Mouse (Mus musculus): ENCODE results near the gene Gas7. TPM values are rescaled to one million over a fixed set of nuclear protein-coding genes. Genes with fewer than 3 reads are reported as not detected.

The Gas7 gene
- polyA plus RNA-seq, 1 experiment from 2014 or later: 7.5 TPM

- DNase-seq (ENCODE audit: low spot score): no peak
These were observed 113.6 kb downstream of the Gas7 start for GRCm38 (mm10) chr11:67568815-67569214.

- DNase-seq (ENCODE audit: low spot score): no peak
These were observed 115.7 kb downstream of the Gas7 start for GRCm38 (mm10) chr11:67570947-67571346.

DNA sequence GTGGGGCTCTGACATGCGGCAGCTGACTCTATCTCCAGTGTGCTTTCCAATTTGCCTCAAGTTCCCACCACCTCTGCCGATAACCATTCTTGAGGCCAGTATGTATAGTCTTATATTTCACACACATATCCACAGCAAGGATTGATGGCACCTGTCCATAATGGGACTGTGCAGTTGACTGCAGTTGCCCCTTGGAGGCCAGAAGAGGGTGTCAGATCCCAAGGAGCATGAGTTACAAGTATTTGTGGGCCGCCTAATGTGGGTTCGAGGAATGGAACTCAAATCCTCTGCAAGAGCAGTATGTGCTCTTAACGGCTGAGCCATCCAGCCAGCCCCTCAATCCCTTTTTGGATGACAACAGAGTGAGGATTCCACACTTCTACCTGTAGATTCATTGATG lies 119.1 kb downstream of the Gas7 start:
- DNase-seq (ENCODE audit: low spot score): no peak

- DNase-seq (ENCODE audit: low spot score): no peak
These were observed 122.2 kb downstream of the Gas7 start for GRCm38 (mm10) chr11:67577472-67577871.

DNA sequence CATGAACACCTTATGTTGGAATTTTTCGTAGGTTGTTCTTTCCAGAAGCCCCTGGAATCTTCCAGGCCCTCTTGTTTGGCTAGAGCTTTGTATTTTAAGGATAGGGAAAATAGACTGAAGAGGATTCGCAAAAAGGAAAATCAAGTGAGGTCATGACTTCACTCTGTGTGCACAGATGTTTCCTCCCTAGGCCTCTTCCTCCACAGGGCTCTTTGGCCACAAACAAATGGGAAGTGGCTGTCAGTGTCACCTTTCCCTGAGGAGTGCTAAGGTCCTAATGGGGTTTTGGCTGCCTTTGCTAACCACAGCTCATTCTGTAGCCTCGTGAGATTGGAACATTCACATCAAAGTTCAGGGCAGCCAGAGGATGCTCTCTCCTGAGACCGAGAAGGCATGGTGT lies 122.8 kb downstream of the Gas7 start:
- no peak for DNase-seq (ENCODE audit: low spot score)

DNA sequence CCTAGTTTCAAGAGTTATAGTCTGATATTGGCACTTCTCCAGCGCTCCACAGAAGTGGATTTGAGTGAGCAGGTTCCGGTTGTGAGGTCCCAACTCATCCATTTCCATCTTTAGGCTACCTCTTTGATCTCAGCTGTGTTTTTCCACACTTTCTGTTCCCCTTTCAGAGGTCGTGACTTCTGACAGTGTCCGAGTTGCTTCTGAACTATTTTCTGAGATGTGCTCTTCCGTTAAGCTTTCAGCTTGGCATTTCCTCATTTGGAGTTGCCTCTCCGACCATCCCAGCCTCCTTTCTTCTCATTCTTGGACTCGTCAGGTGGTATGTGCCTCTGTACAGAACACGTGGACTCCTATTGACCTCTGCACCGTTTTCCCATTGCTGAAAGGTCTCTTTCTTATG lies 123.9 kb downstream of the Gas7 start:
- no peak for DNase-seq (ENCODE audit: low spot score)

- no peak for DNase-seq (ENCODE audit: low spot score)
These were observed 126.3 kb downstream of the Gas7 start for GRCm38 (mm10) chr11:67581549-67581948.

GRCm38 (mm10) chr11:67582570-67582969 lies 127.3 kb downstream of the Gas7 start:
- DNase-seq (ENCODE audit: low spot score): no peak

- DNase-seq (ENCODE audit: low spot score): no peak
These were observed 129.8 kb downstream of the Gas7 start for GRCm38 (mm10) chr11:67585016-67585415.

GRCm38 (mm10) chr11:67585629-67586028 lies 130.4 kb downstream of the Gas7 start:
- no peak for DNase-seq (ENCODE audit: low spot score)

DNA sequence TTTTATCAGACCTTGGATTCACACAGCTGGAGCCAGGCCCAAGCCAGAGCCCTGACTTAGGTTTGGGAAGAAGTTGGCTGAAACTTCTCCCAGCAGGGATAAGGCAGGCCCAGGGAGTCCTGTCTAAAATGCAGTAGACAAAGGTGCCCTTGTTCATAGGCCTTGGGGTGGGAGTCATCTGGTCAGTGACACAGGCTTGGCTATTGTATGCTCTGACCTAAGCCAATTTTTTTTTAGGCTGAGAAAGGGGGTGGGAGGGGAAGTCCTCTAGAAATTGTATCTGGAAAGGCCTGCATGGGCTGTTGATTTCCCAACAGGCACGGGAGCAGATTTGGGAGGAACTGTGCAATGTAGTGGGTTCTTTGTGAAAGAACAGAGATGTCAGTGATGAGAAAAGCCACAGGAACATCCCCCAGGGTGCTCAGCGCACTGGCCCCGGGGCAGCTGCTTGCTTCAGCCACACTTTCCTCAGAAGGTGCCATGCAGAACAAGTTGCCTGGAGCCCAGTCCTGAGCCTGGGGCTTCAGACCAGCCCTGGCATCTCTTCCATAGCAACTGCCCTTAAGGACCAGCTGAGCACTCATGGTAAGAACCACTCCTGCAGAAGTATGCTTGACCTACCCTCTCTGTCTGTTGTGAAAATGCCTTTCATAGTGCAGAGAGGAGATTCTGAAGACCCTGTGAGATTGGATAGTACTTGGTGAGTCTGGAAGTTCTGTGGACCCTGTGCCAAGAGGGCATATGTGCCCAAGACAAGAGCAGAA lies 131.2 kb downstream of the Gas7 start:
- DNase-seq (ENCODE audit: low spot score): no peak

DNA sequence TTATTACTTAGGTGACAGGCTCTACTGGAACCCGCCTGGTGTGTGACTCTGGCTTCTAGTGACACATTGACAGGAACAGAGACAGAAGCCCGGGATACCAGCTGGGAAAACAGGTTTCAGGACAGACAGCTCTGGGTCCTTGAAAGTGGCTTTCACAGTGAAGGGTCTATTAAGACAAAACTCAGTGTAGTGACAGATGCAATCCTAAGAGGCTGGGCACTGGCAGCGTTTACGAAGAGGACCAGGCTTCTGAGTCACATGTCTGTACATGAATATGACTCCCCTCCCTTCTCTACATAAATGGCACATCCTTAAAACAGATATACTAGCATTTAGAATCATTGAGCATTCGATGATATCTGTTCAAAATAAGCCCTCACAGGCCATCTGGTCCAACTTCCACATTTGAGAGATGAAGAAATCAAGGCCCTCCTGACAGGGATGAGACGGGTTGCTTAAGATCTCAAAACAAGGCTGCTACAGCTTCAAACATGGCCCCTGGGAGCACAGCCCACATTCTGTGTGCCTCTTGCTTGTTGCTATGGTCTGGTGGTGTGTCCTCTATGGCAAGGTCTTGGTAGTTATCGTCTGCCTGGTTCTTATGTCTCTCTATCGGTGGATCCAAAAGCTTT lies 133.1 kb downstream of the Gas7 start:
- DNase-seq (ENCODE audit: low spot score): no peak

DNA sequence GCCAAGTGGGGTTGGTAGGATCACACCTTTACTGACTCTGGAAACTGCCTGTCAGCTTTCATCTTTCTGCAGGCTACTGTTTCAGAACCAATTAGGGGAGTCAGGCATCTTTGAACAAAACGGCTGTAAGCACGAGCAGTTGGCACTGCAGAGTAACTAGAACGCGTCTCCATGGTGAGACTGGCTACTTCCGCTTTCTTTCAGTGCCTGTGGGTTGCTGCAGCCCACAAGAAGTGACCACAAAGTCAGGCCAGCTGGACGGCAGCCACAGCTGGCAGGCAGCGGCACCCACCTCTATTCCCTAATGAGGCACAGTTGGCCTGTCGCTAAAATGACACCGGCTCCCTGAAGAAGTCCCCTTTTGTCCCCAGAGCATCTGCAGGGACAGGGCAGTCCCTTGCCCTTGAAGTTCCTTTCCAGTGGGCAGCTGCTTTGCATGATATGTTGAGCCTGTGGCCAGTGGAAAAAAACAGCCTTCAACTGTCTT lies 133.6 kb downstream of the Gas7 start:
- DNase-seq (ENCODE audit: low spot score): peak; percentile 43

GRCm38 (mm10) chr11:67596233-67596632 lies 141.0 kb downstream of the Gas7 start:
- no peak for DNase-seq (ENCODE audit: low spot score)

DNA sequence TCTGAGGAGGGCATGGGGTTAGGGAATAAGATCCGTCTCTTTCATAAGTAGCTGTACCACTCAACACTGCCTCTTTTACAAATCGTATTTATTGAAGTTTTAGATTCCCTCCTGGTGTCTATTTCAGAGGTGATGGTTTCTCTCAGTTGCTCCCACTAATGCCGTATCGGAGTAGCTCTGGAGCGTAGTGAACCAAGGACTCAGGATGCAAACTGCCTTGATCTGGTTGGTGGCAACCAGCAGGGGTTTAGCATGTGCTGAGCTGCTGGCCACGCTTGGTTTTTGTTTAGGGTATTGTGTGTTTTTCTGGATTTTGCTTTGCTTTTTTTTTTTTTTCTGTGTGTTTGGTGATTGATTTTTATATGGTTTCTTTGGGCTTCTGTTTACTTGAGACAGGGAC lies 141.6 kb downstream of the Gas7 start:
- DNase-seq (ENCODE audit: low spot score): no peak

DNA sequence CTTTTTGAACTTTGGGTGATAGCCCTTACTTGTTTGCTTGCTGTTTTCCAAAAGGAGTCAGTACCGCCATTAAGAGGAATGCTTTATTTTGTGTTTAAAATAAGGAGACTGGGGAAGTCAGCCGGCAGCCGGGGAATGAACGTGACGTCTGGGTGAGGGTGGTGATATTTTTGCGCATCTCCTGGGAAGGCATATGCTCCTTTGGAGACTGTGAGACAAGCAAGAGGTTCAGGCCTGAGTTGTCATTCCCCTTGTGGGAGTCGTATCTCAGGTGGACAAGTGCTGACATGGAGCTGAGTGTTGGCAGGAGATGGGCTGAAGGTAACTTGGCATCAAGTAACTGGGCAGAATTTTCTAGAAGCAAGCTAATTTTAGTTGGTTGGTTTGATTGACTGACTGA lies 142.2 kb downstream of the Gas7 start:
- no peak for DNase-seq (ENCODE audit: low spot score)

DNA sequence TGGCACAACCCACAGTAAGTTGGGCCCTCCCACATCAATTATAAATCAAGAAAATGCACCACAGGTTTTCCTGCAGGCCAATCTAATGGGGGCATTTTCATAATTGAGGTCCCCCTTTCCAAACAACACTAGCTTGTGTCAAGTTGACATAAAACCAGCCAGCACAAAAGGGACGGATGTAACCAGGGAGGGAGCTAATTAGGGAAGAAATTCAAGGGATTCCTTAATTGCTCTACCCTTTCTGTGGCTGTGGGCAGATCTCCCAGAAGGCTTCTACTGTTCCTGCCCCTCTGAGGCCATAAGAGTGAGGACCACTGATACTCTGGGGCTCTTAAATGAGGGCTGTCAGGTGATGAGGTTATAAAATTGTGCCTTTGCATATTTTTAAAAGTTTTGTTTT lies 143.9 kb downstream of the Gas7 start:
- DNase-seq (ENCODE audit: low spot score): no peak

- no peak for DNase-seq (ENCODE audit: low spot score)
These were observed 145.6 kb downstream of the Gas7 start for GRCm38 (mm10) chr11:67600710-67601430.

GRCm38 (mm10) chr11:67602711-67603369 lies 147.6 kb downstream of the Gas7 start:
- DNase-seq (ENCODE audit: low spot score): no peak

DNA sequence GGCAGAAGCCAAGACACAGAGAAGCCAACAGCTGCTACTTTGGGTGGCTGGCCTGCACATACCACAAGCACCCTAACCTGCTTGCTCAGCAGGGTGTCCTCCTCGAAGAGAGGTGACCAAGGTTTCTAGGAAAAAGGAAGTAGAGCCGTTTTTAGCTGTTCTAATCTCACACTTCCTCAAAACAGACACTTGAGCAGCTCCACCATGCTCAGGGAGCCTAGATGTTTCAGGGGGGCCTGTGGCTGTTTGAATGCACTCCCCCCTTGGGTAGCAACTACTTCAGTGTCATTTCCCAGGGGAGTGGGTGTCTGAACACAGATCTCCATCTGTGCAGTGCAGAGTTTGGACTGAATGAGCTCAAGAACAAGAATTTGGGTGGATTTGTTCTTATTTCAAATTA lies 149.2 kb downstream of the Gas7 start:
- no peak for DNase-seq (ENCODE audit: low spot score)

- DNase-seq (ENCODE audit: low spot score): no peak
These were observed 153.0 kb downstream of the Gas7 start for GRCm38 (mm10) chr11:67608114-67608683.
